Mouse (Mus musculus): ENCODE data around the gene Klhl20. TPM values are rescaled to one million over a fixed set of nuclear protein-coding genes. Genes with fewer than 3 reads are reported as not detected.

The Klhl20 gene
- polyA plus RNA-seq, 1 experiment from 2014 or later = 10.4 TPM

- ATAC-seq (replicated peaks; ENCODE audit: low FRiP score, low read depth) (no peak), DNase-seq (ENCODE audit: low spot score) (no peak)
- Histone ChIP-seq H3K36me3 (ENCODE audit: insufficient read depth, low read length) (peaks cover 16% of the 10 kb centered on the region; the same call in 1 of the 2 replicates), H3K4me1 (replicated peaks; ENCODE audit: insufficient read depth, low read length) (no peaks in the 10 kb centered on the region), H3K4me2 (ENCODE audit: low read length) (no peak overlapping the region), H3K4me3 (replicated peaks; ENCODE audit: low read depth, low read length) (no peak overlapping the region), H3K9me3 (replicated peaks; ENCODE audit: low read length) (no peaks in the 10 kb centered on the region), H3K9ac (ENCODE audit: low read depth, low read length) (no peak overlapping the region), H3K27me3 (ENCODE audit: insufficient read depth, low read length) (no peaks in the 10 kb centered on the region), H3K27ac (no peak overlapping the region)
- WGBS = 96% methylated on average over 4 of the region's 4 CpGs
- TF ChIP-seq CTCF (IDR thresholded peaks at IDR 0.05; ENCODE audit: low read depth) = no peak
Measured at GRCm38 (mm10) chr1:161099721-161100405, 31.4 kb downstream of the Klhl20 start.

GRCm38 (mm10) chr1:161077243-161077642 is 54.1 kb downstream of the Klhl20 start:
- ATAC-seq (replicated peaks; ENCODE audit: low FRiP score, low read depth) (no peak), DNase-seq (ENCODE audit: low spot score) (no peak)
- Histone ChIP-seq H3K27me3 (ENCODE audit: insufficient read depth, low read length) (no peaks in the 10 kb centered on the region), H3K4me1 (replicated peaks; ENCODE audit: insufficient read depth, low read length) (peaks cover 11% of the 10 kb centered on the region; the same call in 1 of the 2 replicates), H3K4me2 (ENCODE audit: low read length) (no peak overlapping the region), H3K9ac (ENCODE audit: low read depth, low read length) (no peak overlapping the region), H3K4me3 (replicated peaks; ENCODE audit: low read depth, low read length) (no peak overlapping the region), H3K36me3 (ENCODE audit: insufficient read depth, low read length) (peaks cover 13% of the 10 kb centered on the region), H3K9me3 (replicated peaks; ENCODE audit: low read length) (no peaks in the 10 kb centered on the region), H3K27ac (no peak overlapping the region)
- WGBS = 89% methylated on average over 3 of the region's 3 CpGs
- TF ChIP-seq CTCF (IDR thresholded peaks at IDR 0.05; ENCODE audit: low read depth) = no peak

- H3K4me3 ChIP-seq (replicated peaks; ENCODE audit: low read depth, low read length) = no peak overlapping the region
- no peak overlapping the region for H3K27ac ChIP-seq
- peak; percentile 75 for ATAC-seq (replicated peaks; ENCODE audit: low FRiP score, low read depth)
- WGBS = 67% methylated on average over 6 of the region's 6 CpGs
- peaks cover 20% of the 10 kb centered on the region; the same call in 1 of the 2 replicates for H3K4me1 ChIP-seq (replicated peaks; ENCODE audit: insufficient read depth, low read length)
- H3K9me3 ChIP-seq (replicated peaks; ENCODE audit: low read length) = no peaks in the 10 kb centered on the region
- H3K9ac ChIP-seq (ENCODE audit: low read depth, low read length) = no peak overlapping the region
- peaks cover 10% of the 10 kb centered on the region; the same call in 1 of the 2 replicates for H3K36me3 ChIP-seq (ENCODE audit: insufficient read depth, low read length)
- no peaks in the 10 kb centered on the region for H3K27me3 ChIP-seq (ENCODE audit: insufficient read depth, low read length)
- H3K4me2 ChIP-seq (ENCODE audit: low read length) = no peak overlapping the region
- no peak for TF ChIP-seq CTCF (IDR thresholded peaks at IDR 0.05; ENCODE audit: low read depth)
- DNase-seq (ENCODE audit: low spot score) = peak; percentile 4
Measured at GRCm38 (mm10) chr1:161076238-161076637, 55.1 kb downstream of the Klhl20 start.

GRCm38 (mm10) chr1:161071272-161071620 is 60.1 kb downstream of the Klhl20 start:
- Histone ChIP-seq H3K9me3 (replicated peaks; ENCODE audit: low read length) (no peaks in the 10 kb centered on the region), H3K4me3 (replicated peaks; ENCODE audit: low read depth, low read length) (peak overlapping the region; percentile 79), H3K36me3 (ENCODE audit: insufficient read depth, low read length) (no peaks in the 10 kb centered on the region), H3K9ac (ENCODE audit: low read depth, low read length) (peak overlapping the region; percentile 73), H3K4me2 (ENCODE audit: low read length) (peak overlapping the region; percentile 61), H3K4me1 (replicated peaks; ENCODE audit: insufficient read depth, low read length) (peaks cover 20% of the 10 kb centered on the region; the same call in 1 of the 2 replicates), H3K27ac (peak overlapping the region; percentile 73), H3K27me3 (ENCODE audit: insufficient read depth, low read length) (no peaks in the 10 kb centered on the region)
- 0% methylated on average over 12 of the region's 12 CpGs for WGBS
- DNase-seq (ENCODE audit: low spot score) (no peak), ATAC-seq (replicated peaks; ENCODE audit: low FRiP score, low read depth) (no peak)
- no peak for TF ChIP-seq CTCF (IDR thresholded peaks at IDR 0.05; ENCODE audit: low read depth)

- ATAC-seq (replicated peaks; ENCODE audit: low FRiP score, low read depth) = peak; percentile 97
- Histone ChIP-seq H3K9ac (ENCODE audit: low read depth, low read length) (peak within 1 kb of the TSS; percentile 73), H3K27ac (peak within 1 kb of the TSS; percentile 73), H3K36me3 (ENCODE audit: insufficient read depth, low read length) (no peaks in the 10 kb centered on the region), H3K27me3 (ENCODE audit: insufficient read depth, low read length) (no peaks in the 10 kb centered on the region), H3K9me3 (replicated peaks; ENCODE audit: low read length) (no peaks in the 10 kb centered on the region), H3K4me1 (replicated peaks; ENCODE audit: insufficient read depth, low read length) (peaks cover 20% of the 10 kb centered on the region; the same call in 1 of the 2 replicates), H3K4me3 (replicated peaks; ENCODE audit: low read depth, low read length) (peak within 1 kb of the TSS; percentile 79), H3K4me2 (ENCODE audit: low read length) (peak within 1 kb of the TSS; percentile 89)
- DNase-seq (ENCODE audit: low spot score) = peak; percentile 99
- WGBS = under 1% methylated on average over 57 of the region's 57 CpGs
- peak; percentile 29; the same call in 1 of the 2 replicates for TF ChIP-seq CTCF (IDR thresholded peaks at IDR 0.05; ENCODE audit: low read depth)
Measured at GRCm38 (mm10) chr1:161070352-161071271, 60.7 kb downstream of the Klhl20 start, which contains the start of the genes Dars2 and Cenpl. Gene Dars2, minus strand, starts transcription at chr1:161070658. Gene Cenpl, plus strand, starts transcription at chr1:161070713.

- Histone ChIP-seq H3K9ac (ENCODE audit: low read depth, low read length) (no peak overlapping the region), H3K4me2 (ENCODE audit: low read length) (no peak overlapping the region), H3K9me3 (replicated peaks; ENCODE audit: low read length) (no peaks in the 10 kb centered on the region), H3K4me1 (replicated peaks; ENCODE audit: insufficient read depth, low read length) (no peaks in the 10 kb centered on the region), H3K4me3 (replicated peaks; ENCODE audit: low read depth, low read length) (no peak overlapping the region), H3K27ac (no peak overlapping the region), H3K36me3 (ENCODE audit: insufficient read depth, low read length) (0 out of 2 replicates have a peak, but pooled peaks cover 8% of the 10 kb centered on the region), H3K27me3 (ENCODE audit: insufficient read depth, low read length) (no peaks in the 10 kb centered on the region)
- 79% methylated on average over 1 of the region's 1 CpGs for WGBS
- TF ChIP-seq CTCF (IDR thresholded peaks at IDR 0.05; ENCODE audit: low read depth) = no peak
- ATAC-seq (replicated peaks; ENCODE audit: low FRiP score, low read depth) (no peak), DNase-seq (ENCODE audit: low spot score) (no peak)
Measured at GRCm38 (mm10) chr1:161063351-161063750, 68.0 kb downstream of the Klhl20 start.

Data from kidney, postnatal 0 days (tissue).